Mouse (Mus musculus): ENCODE results near the gene Ipo13. TPM values are rescaled to one million over a fixed set of nuclear protein-coding genes. Genes with fewer than 3 reads are reported as not detected.
A peak's percentile ranks its signal among the peaks of the same experiment; 100 is the strongest.

Gene Ipo13
- total RNA-seq, 2 experiments from 2014 or later: 222 to 284 TPM

DNA sequence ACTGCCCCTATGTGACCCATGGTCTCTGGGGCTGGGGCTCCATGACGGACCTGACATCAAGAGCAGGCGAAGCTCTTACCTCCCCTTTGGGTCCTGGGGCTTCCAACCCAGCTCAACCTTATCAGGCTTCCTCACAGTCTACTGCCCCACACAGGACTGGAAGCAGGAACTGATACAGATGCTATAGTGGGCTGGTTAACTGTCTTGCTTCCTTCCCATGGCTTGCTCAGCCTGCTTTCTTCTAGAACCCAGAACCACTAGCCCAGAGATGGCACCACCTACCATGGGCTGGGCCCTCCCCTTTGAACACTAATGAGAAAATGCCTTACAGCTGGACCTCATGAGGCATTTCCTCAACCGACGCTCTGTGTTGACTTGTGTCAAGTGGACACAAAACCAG is 2.6 kb upstream of the Ipo13 start:
- intact Hi-C loops (cut with DNase I): loop anchor here (5.0 kb wide), 1 partner anchor 80 kb away; no protein-coding TSS in a partner anchor
- DNase-seq: no peak

DNA sequence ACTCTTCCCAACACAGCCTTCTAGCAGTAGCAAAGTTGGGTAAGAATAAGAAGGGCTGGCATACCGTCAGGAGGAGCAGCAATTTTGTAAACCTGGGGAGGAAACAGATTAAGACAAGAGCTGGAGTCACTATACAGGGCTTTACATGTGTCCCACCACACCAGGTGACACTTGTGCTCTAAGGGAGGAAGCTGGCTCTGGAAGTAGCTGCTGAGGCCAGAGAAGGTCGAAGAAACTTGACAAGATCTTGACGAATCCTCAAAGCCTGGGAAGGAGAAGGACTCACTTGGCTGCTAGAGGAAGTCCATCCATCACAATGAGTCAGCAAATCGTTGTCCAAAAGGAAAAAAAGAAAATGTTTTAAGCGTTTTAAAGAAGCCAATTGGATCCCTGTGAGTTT is 1.6 kb upstream of the Ipo13 start:
- intact Hi-C loops (cut with DNase I): loop anchor here (5.0 kb wide), 1 partner anchor 79 kb away; no protein-coding TSS in a partner anchor
- DNase-seq: no peak

DNA sequence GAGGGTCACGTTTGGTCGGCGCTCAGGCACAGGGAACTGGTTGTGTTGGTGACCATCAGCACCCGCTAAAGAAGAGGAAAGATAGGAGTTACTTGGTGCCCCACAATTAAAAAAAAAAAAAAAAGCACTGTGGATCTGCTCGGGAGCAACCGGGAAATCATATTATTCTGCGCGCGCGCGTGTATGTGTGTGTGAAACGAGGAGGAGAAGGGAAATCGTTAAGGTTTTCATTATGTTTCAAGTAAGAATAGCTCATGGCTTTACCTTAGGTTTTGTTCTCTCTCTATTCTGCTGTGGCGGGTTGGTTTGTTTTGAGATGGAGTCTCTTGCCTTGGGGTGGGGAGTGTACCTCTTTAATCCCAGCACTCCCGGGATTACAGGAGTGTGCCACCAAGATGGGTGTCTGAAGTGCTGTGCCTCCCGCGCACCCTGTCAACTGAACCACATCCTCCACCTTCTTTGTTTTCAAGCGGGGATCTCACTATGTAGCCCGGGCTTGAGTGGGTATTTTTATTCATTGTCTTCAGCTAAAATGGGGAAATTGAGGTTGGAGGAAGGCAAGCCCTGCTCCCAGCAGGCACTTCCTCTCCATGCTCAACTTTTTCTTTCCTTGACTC is 798 bp upstream of the Ipo13 start:
- intact Hi-C loops (cut with DNase I): loop anchor here (5.0 kb wide), 1 partner anchor 78 kb away; no protein-coding TSS in a partner anchor
- DNase-seq: no peak

DNA sequence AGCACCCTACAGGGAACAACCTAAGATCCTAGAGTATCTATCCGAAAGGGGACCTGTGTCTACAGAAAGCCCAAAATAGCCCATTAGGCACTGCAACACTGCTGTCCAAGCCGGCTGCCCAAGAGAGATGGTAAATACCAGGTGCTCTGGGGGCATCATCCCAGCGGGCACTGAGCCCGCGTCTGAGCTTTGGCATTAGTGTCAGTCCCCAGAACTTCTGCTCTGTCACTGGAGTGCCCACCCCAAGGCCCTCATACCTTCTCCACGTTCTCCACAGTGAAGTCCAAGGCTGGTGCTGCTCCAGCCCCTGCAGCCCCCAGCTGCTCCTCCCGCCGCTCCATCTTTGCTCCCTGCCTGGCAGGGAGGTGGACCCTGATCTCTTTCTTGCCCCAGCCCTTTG is 768 bp downstream of the Ipo13 start:
- peak; percentile 65 to 69 for DNase-seq
- intact Hi-C loops (cut with DNase I): no loop called here

DNA sequence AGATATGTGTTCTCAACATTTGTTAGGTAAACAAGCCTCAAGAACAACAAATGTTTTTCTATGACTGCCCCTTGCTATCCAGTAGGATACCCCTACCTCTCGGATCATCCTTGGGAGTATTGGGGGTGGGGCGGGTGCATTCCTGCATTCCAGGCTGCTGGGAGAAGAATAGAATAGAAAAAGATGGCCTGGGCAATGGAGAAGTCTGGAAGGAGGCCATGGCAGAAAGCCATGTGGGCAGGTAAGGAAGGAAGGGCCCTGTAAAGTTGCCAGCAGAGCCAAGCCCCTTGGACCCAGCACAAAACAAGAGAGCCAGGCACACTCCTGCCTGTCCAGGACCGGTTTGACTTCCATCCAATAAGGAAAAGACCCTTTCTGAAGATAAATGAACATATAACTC is 1.4 kb downstream of the Ipo13 start:
- no peak for DNase-seq
- intact Hi-C loops (cut with DNase I): no loop called here

DNA sequence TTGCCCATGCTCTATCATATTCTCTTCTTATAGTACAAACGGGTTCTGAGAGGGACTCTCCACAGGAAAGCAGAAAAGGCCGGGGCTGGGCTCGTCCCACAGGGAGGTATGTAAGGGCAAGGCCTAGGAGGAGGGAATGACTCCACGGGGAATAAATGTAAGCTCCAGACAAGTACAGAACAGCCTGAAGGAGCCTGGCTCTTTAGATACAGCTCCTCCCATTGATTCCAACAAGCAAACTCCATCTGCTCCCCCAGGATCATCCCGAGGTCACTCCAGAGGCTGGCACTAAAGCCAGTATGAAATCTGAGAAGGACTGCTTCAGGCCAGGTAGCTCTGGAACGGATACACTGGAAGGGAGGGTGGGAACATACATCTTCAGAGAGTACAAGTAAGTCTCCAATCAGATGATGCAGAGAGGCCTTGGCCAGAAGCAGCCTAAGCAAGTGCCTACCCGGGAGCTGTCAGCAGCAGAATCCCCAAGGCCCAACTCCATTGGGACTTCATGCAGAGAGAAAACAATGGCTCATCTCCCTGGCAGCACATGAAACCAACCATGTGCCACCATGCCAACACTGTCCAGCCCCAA is 2.0 kb downstream of the Ipo13 start:
- intact Hi-C loops (cut with DNase I): no loop called here
- DNase-seq: no peak

DNA sequence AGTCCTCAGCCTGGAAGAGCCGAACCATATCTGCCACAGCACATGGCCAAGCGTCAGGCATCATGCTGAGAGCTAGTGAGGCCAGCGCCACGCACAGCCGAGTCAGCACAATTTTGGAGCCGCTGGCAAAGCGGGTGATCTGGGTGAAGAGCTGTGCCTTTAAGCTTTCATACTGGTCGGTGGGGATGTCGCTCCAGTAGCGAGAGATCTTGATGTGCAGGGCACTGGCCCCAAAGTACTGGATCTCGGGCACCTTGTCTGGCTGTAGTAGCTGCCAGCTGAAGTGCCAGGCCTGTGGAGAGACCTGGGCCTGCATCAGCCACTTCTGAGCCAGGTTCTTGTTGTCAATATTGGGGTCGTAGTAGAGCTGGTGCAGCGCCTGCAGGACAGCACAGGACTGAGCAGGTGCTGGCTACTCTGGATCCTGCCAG is 2.7 kb downstream of the Ipo13 start:
- intact Hi-C loops (cut with DNase I): no loop called here
- DNase-seq: no peak

DNA sequence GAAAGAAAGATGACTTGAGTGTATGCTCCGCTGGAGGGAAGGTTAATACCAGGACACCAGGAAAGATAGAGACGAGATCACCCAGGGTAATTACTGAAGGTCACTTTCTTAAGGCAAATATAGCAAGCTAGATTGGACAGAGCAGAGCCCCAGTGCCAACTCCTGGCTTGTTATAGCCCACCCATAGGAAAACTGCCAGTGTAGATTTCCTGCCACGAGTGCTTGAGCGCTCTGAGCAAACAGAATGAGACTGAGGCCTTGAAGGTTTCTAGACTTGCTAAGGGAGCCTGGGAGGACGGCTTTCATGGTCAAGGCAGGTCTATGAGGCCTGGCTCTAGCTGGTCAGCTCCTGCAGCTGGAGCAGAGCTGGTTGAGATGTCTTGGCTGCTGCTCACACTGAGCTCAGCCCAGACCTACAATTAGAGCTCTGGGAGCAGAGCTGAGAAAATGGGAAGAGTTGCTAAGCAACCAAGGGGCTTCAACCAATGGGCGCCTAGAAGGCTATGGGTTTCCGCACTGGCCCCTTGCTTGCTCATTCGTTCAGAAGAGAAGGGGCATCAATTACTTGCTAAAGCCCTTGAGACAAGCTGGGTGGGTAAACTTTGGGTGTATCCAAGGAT is 5.9 kb downstream of the Ipo13 start:
- no peak for DNase-seq
- intact Hi-C loops (cut with DNase I): no loop called here

DNA sequence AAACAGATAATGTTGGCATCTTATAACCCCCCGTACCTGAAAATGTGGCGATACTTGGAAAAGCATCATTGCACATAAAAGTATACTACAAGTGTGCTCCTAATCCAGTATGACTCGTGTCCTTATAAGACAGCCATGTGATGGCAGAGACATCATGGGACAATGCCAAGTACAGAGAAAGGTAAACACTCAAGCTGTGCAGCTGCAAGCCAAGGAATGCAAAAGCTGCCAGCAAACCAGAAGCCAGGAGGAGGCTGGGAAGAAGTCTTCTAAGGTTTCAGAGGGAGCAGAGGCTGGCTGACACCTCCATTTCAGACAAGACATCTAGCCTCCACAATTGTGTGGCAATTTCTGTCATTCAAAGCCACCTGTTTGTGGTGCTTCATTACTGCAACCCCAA is 8.6 kb downstream of the Ipo13 start:
- DNase-seq: peak in 1 of 2 experiments; percentile 48
- intact Hi-C loops (cut with DNase I): no loop called here

DNA sequence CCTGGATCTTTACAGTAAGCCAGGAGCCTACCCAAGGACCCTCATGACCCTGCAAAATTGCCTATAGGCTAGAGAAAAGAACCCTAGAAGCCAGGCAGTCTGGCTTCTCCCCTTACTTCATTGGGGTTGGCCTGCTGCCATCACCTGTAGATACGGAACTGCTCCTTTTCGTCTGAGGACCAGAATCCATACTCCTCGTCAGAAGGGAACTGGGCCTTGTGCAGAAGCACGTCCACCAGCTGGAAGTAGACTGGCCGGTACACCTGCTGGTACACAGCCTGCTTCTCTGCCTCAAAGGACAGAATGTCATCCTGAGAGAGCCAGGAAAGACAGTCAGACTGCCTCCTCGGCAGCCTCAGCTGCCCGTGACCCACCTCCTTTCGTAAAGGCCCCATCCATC is 10.0 kb downstream of the Ipo13 start:
- intact Hi-C loops (cut with DNase I): no loop called here
- DNase-seq: no peak

DNA sequence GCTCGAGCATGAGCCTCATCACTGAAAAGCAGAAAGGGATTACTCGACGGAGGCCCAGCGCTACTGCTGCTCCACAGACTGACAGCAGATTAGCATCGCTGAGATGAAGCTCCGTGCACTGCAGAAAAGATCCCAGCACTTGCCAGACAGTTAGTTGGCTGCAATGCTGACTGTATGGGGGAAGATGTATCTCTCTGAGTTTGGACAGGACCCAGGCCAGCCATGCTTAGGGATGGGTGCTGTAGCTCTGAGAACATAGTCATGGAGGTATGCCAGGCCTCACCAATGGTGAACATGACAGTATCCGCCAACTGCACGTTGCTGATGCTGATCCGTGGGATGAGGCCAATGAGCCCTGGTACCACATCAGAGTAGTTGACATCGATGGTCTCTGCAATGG is 10.7 kb downstream of the Ipo13 start:
- intact Hi-C loops (cut with DNase I): no loop called here
- DNase-seq: no peak

DNA sequence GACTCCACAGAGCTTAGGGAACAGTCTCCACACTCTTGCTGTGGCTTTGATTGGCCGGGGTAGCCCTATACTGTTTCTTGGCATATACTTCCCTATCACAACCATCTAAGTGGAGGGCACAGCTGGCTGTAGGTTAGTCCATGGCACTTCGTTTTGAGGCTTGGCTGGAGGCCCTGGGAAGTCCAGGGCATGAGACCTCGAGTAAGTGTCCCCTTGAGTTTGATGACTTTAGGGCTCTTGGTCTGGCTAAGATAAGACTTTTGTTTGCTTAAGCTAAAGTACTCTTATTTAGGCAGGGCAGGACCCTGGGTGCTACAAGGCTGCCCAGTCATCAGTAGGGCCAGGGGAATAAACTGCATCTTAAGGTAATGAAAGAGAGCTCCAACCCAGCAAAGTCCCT is 16.7 kb downstream of the Ipo13 start:
- no peak for DNase-seq
- intact Hi-C loops (cut with DNase I): no loop called here

DNA sequence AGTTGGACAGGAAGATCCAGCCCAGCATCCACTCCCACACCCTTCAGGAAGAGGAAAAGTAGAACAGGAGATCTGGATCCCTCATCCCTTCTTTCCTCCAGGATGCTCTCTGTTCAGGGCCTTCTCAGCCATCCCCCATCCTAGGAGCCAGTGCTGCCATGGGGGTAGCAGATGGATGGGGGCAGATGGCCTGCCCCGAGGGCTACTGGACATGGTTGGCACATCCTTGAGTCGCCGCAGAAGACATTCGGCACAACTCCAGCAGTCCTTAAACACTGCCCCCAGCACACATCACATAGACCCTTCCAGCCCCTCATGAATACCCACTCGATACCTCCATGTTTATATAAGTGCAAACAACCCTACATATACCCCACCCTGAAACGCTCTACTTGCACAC is 18.8 kb downstream of the Ipo13 start:
- intact Hi-C loops (cut with DNase I): no loop called here
- no peak for DNase-seq

DNA sequence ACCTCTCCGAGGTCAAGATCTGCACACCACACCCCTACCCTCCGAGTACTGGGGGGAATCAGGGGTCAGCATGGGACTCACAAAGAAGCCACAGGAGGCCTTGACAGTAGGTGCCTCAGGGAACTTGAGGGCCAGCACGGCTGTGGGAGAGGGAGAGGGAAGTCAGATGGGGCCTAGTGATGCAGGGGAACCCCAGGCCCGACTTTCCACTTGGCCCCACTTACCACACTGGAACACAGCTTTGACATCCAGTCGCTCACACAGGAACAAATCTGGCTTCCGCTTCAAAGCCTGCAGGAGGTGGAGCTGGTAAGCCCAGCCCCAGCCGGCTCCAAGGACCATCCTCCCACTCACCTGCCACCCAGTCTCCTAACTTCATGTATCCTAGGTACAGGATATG is 19.5 kb downstream of the Ipo13 start:
- DNase-seq: no peak
- intact Hi-C loops (cut with DNase I): no loop called here

DNA sequence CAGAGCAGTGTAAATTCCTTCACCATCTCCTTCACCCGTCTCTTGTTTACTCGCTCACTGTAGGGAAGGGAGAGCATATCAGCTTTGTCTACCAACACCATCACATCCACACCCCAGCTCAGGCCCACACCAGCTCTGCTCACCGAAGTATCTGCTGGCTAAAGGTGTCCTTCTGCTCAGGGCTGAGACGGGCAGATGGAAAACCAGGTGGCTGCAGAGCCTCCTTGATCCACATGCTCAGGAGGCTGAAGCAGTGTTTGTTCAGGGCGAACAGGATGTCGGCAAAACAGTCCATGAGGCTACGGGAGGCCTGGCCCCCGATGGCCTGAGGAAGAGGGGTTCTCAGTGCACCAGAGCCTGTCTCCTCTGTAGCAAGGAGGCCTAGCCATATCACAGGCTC is 20.2 kb downstream of the Ipo13 start:
- intact Hi-C loops (cut with DNase I): no loop called here

DNA sequence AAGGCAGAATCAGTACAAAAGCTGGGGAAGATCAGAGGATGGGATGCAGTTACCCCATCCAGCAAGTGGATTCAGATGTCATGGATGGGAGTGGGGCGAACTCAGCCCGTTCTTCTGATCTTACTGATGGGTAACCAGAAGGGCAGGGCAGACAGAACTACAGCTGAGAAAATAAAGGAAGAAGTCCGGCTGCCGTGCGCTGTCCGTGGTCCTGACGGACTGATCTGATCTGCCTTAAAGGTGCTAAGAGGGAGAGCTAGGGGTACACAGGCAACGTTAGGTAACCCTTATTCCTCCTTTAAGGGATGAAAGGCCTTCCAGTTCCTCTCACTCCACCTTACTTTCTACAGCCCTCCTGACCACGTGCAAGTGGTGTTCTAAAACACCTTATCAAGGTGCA is 21.4 kb downstream of the Ipo13 start:
- intact Hi-C loops (cut with DNase I): no loop called here
- no peak for DNase-seq

More for the DNA sequence above, 20.2 kb downstream of the Ipo13 start:
- DNase-seq: no peak

DNA sequence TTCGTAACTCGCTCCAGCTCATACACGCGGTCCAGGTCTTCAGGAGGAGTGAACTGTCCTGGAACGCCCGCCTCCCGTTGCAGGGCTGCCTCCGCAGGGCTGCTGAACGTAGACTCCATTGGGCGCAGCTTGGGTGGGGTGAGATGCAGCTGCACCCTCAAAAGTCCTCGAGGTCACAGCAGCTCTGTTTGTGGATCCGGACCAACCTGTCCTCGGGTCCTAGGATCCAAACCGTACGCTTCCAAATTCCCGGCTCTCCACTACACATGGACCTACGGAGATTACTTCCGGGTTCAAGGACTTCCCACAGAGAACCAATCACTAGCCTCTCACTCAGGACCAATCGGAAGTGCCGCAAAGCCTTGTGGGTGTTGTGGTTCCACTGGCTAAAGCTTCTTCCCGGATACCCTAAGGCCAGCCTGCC is 23.0 kb downstream of the Ipo13 start, which contains the start of gene Dph2:
TSS of gene Dph2 (minus strand) at position 295 of the 424 bp plus-strand sequence.
- peak; percentile 61 to 67 for DNase-seq
- intact Hi-C loops (cut with DNase I): no loop called here

DNA sequence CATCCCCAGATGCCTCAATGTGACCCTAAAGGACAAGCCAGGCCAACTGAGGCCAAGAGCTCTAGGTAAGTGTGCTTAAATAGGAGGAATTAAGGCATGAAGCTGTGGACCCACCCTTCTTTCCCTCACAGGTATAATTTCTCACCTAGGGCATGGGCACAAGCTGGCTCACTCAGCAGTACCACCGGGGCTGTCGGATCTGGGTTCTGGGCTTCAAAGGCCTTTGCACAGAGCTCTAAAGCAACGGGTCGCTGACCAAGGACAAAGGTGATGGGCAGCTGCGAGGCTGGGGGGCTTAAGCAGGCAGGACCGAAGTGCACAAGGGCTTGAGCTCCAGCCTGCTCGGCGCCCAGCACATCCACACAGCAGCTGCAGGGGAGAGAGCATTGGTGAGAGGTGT is 24.0 kb downstream of the Ipo13 start:
- intact Hi-C loops (cut with DNase I): no loop called here
- no peak for DNase-seq

DNA sequence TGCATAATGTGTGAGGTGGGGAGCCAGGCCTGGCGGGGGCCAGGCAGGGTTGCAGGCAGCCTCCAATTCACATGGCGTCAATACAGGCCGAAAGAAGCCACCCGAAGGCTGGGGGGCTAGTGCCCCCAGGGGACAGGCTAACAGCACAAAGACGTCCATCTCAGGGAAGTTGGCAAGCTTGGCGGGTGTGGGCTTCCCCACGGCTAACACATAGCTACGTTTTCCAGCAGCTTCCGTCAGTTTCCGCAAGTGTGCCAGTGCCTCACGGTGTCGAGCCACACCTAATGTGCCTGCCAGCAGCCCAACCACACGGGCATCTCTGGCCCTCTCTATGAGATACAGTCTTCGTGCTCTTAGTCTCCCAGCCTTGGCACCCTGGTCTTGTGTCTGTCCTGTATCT is 24.8 kb downstream of the Ipo13 start:
- intact Hi-C loops (cut with DNase I): no loop called here
- no peak for DNase-seq

DNA sequence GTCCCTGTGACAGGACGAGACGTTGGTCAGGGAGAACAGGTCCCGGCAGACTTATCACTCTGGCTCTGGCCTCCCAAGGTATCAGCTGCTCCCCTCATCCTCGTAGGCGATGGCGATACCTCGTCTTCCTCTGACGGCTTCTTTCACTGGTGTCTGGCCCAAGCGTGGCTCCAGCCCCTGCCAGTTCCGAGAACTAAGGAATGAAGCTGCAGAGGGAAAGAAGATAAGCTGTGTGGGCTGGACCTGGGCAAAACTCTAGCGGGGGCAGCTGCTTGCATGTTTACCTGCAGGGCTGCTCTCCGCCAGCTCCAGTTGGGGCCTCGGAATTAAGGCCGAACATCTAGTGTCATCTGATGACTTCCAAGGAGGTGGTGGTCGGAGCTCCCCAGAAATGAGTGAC is 25.3 kb downstream of the Ipo13 start:
- no peak for DNase-seq
- intact Hi-C loops (cut with DNase I): no loop called here

DNA sequence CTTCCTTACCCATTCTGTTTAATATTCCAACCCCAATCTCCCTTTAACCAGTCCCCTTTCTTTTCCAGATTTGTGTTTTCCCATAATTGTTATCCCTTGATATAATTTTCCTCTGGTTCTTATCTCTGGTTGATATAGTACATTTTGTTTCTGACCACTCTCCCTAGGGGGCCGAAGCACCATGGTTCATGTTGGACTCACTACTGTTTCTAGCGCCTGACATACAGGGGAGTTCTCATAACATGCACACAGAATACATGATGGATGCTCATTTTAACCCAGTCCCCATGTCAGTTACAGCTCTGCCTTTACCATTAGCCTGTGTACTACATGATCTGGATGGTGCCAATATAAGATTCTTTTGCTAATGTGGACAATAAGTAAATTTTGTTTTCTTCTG is 26.9 kb downstream of the Ipo13 start:
- intact Hi-C loops (cut with DNase I): no loop called here
- no peak for DNase-seq

DNA sequence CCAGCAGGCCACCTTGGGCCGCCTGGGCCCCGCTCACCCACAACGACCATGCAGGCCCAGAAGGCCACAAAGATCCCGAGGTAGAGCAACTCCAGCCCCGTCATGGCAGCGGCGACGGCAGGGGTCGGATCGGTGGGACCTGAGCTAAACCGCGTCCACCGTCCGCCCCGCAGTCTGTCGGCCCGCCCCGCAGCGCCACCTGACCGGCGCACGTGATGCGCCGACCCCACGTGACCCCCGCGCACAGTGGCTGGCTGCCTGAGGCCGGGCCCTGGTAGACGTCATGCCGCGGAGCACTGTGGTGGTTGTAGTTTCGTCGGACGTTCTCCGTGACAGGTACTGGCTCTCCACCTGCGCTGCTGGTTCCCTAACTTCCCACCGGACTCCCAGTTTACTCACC is 27.7 kb downstream of the Ipo13 start, which contains the start of gene Atp6v0b:
TSS of gene Atp6v0b (minus strand) at position 201 of the 400 bp plus-strand sequence.
- peak; percentile 88 to 90 for DNase-seq
- intact Hi-C loops (cut with DNase I): no loop called here
